Mouse (Mus musculus) cerebellum, adult 11 months (tissue): ENCODE measurements around the gene Rhbdl3.

Experiments
- DNase-seq: peaks from one replicate; pipeline ENCODE4 v3.0.0; 2022

The Rhbdl3 gene

GRCm38 (mm10) chr11:80300551-80301315 is at the start of gene Rhbdl3:
Gene Rhbdl3 (plus strand): TSS chr11:80300912.
- DNase-seq = peak; percentile 12

- no peak for DNase-seq
Observed at GRCm38 (mm10) chr11:80264137-80264536, 36.6 kb upstream of the Rhbdl3 start.

- DNase-seq = no peak
Observed at GRCm38 (mm10) chr11:80271096-80271495, 29.6 kb upstream of the Rhbdl3 start.

- DNase-seq = no peak
Observed at GRCm38 (mm10) chr11:80275011-80275410, 25.7 kb upstream of the Rhbdl3 start.

GRCm38 (mm10) chr11:80278054-80278453 is 22.7 kb upstream of the Rhbdl3 start:
- no peak for DNase-seq

- no peak for DNase-seq
Observed at GRCm38 (mm10) chr11:80283786-80284185, 16.9 kb upstream of the Rhbdl3 start.

GRCm38 (mm10) chr11:80284641-80285040 is 16.1 kb upstream of the Rhbdl3 start:
- DNase-seq = no peak

- DNase-seq = peak; percentile 58
Observed at GRCm38 (mm10) chr11:80287150-80287549, 13.6 kb upstream of the Rhbdl3 start.

GRCm38 (mm10) chr11:80289701-80290445 is 10.8 kb upstream of the Rhbdl3 start:
- DNase-seq = peak; percentile 13

GRCm38 (mm10) chr11:80291004-80291403 is 9.7 kb upstream of the Rhbdl3 start:
- DNase-seq = no peak

- DNase-seq = no peak
Observed at GRCm38 (mm10) chr11:80292463-80292862, 8.2 kb upstream of the Rhbdl3 start.

GRCm38 (mm10) chr11:80295066-80295465 is 5.6 kb upstream of the Rhbdl3 start:
- no peak for DNase-seq

- no peak for DNase-seq
Observed at GRCm38 (mm10) chr11:80295785-80296184, 4.9 kb upstream of the Rhbdl3 start.

- no peak for DNase-seq
Observed at GRCm38 (mm10) chr11:80299513-80300235, 1.0 kb upstream of the Rhbdl3 start.

GRCm38 (mm10) chr11:80301316-80302045 is 769 bp downstream of the Rhbdl3 start:
- peak; percentile 24 for DNase-seq

GRCm38 (mm10) chr11:80302046-80302390 is 1.3 kb downstream of the Rhbdl3 start:
- no peak for DNase-seq

GRCm38 (mm10) chr11:80302536-80302935 is 1.8 kb downstream of the Rhbdl3 start:
- DNase-seq = peak; percentile 22

- no peak for DNase-seq
Observed at GRCm38 (mm10) chr11:80303746-80304145, 3.0 kb downstream of the Rhbdl3 start.

- no peak for DNase-seq
Observed at GRCm38 (mm10) chr11:80304846-80305245, 4.1 kb downstream of the Rhbdl3 start.

- DNase-seq = no peak
Observed at GRCm38 (mm10) chr11:80308537-80308936, 7.8 kb downstream of the Rhbdl3 start.

GRCm38 (mm10) chr11:80311271-80311670 is 10.6 kb downstream of the Rhbdl3 start:
- no peak for DNase-seq

GRCm38 (mm10) chr11:80312049-80312448 is 11.3 kb downstream of the Rhbdl3 start:
- no peak for DNase-seq

- no peak for DNase-seq
Observed at GRCm38 (mm10) chr11:80312565-80312964, 11.9 kb downstream of the Rhbdl3 start.
